Comparison of ENCODE assay signal across 21 mouse cellular contexts in genomic region chr4:55541221-55541620, GRCm38 (mm10). TPM values are rescaled to one million over a fixed set of nuclear protein-coding genes. Genes with fewer than 3 reads are reported as not detected.
DNase-seq lines count a peak whose midpoint lies in the region; ATAC-seq and TF ChIP-seq lines count a peak whose summit lies in the region.
"Had no signal": no experiment of that assay in that cellular context is flagged by ENCODE, and none has a peak within 500 bp of the region (broad histone marks: within the 10 kb centered on the region; RNA-seq: fewer than 3 reads in every experiment).

No protein-coding gene starts in this region.

- no peak overlapping the region for H3K4me2 ChIP-seq in heart, postnatal 0 days (ENCODE audit: low read depth, low read length)
- no peak overlapping the region for H3K4me2 ChIP-seq in kidney, embryonic 16.5 days (replicated peaks; ENCODE audit: low read depth, low read length)
- H3K4me2 ChIP-seq: embryonic facial prominence, embryonic 12.5 days; hindbrain, embryonic 13.5 days; kidney, embryonic 15.5 days; limb, embryonic 15.5 days; liver, embryonic 15.5 days; midbrain, embryonic 13.5 days; neural tube, embryonic 13.5 days had no signal

- no peak overlapping the region for H3K9ac ChIP-seq in heart, postnatal 0 days (replicated peaks; ENCODE audit: low read depth, low read length)
- H3K9ac ChIP-seq in kidney, embryonic 16.5 days (replicated peaks; ENCODE audit: low read length) = no peak overlapping the region
- H3K9ac ChIP-seq: embryonic facial prominence, embryonic 12.5 days; hindbrain, embryonic 13.5 days; kidney, embryonic 15.5 days; limb, embryonic 15.5 days; liver, embryonic 15.5 days; midbrain, embryonic 13.5 days; neural tube, embryonic 13.5 days had no signal

- TF ChIP-seq CTCF in heart, postnatal 0 days (IDR thresholded peaks at IDR 0.05; ENCODE audit: low read depth) = no peak

- TF ChIP-seq EP300 in heart, postnatal 0 days (IDR thresholded peaks at IDR 0.05; ENCODE audit: low read depth) = no peak

- 22% methylated on average over 4 of the region's 4 CpGs for WGBS in heart, postnatal 0 days
- 61% methylated on average over 4 of the region's 4 CpGs for WGBS in kidney, embryonic 16.5 days

- 0 out of 2 replicates have a peak, but pooled peaks cover 13% of the 10 kb centered on the region for H3K4me1 ChIP-seq in heart, postnatal 0 days (ENCODE audit: control insufficient read depth, insufficient read depth)
- no peaks in the 10 kb centered on the region for H3K4me1 ChIP-seq in kidney, embryonic 16.5 days (ENCODE audit: insufficient read depth, low read length)
- H3K4me1 ChIP-seq: embryonic facial prominence, embryonic 12.5 days; hindbrain, embryonic 13.5 days; kidney, embryonic 15.5 days; limb, embryonic 15.5 days; liver, embryonic 15.5 days; midbrain, embryonic 13.5 days; neural tube, embryonic 13.5 days had no signal

- 0 out of 2 replicates have a peak, but pooled peaks cover 6% of the 10 kb centered on the region for H3K27me3 ChIP-seq in heart, postnatal 0 days (ENCODE audit: control insufficient read depth, insufficient read depth, low read length)
- H3K27me3 ChIP-seq in kidney, embryonic 16.5 days (ENCODE audit: insufficient read depth, low read length) = no peaks in the 10 kb centered on the region
- H3K27me3 ChIP-seq: kidney, embryonic 15.5 days; limb, embryonic 15.5 days had no signal

- peak overlapping the region; percentile 7; the same call in 1 of the 2 replicates for H3K27ac ChIP-seq in heart, postnatal 0 days (ENCODE audit: low read depth)
- H3K27ac ChIP-seq in kidney, embryonic 16.5 days (ENCODE audit: low read length) = no peak overlapping the region
- H3K27ac ChIP-seq: embryonic facial prominence, embryonic 12.5 days; gastrocnemius, adult 2 months; hindbrain, embryonic 13.5 days; kidney, embryonic 15.5 days; limb, embryonic 15.5 days; liver, embryonic 15.5 days; midbrain, embryonic 13.5 days; neural tube, embryonic 13.5 days had no signal

- H3K36me3 ChIP-seq in heart, postnatal 0 days (replicated peaks; ENCODE audit: control insufficient read depth, insufficient read depth, low read length) = no peaks in the 10 kb centered on the region
- no peaks in the 10 kb centered on the region for H3K36me3 ChIP-seq in kidney, embryonic 16.5 days (ENCODE audit: insufficient read depth, low read length)
- H3K36me3 ChIP-seq: embryonic facial prominence, embryonic 12.5 days; G1E; hindbrain, embryonic 13.5 days; kidney, embryonic 15.5 days; limb, embryonic 15.5 days; liver, embryonic 15.5 days; midbrain, embryonic 13.5 days; neural tube, embryonic 13.5 days had no signal

- H3K9me3 ChIP-seq in heart, postnatal 0 days (replicated peaks; ENCODE audit: control insufficient read depth, low read length) = no peaks in the 10 kb centered on the region
- H3K9me3 ChIP-seq in kidney, embryonic 16.5 days (ENCODE audit: low read length) = no peaks in the 10 kb centered on the region
- H3K9me3 ChIP-seq: embryonic facial prominence, embryonic 12.5 days; hindbrain, embryonic 13.5 days; kidney, embryonic 15.5 days; limb, embryonic 15.5 days; liver, embryonic 15.5 days; midbrain, embryonic 13.5 days; neural tube, embryonic 13.5 days had no signal

- peak; percentile 67 for ATAC-seq in heart, postnatal 0 days (ENCODE audit: insufficient read depth, low read depth)
- no peak for ATAC-seq in kidney, embryonic 16.5 days (ENCODE audit: low FRiP score, low TSS enrichment)
- ATAC-seq: activated CD4-positive, CD25-positive, alpha-beta regulatory T cell, adult 4 months; inflammation-experienced regulatory T-cells, adult 6 months; midbrain, embryonic 13.5 days had no signal

- peak; percentile 22 to 35 for DNase-seq in heart, adult 18-20 months
- DNase-seq in heart, adult 8-10 months (ENCODE audit: low spot score) = no peak
- peak; percentile 31 for DNase-seq in adipocyte (ENCODE audit: low spot score)
- peak; percentile 41 for DNase-seq in heart, postnatal 0 days (ENCODE audit: low spot score)
- DNase-seq in lung, postnatal 10 days = peak; percentile 36
- no peak for DNase-seq in retina, postnatal 1 day
- DNase-seq in layer of hippocampus, adult 11-12 months (ENCODE audit: low spot score) = no peak
- DNase-seq: cerebellum, adult 9-11 months; gastrocnemius, adult 2 months; thymus, postnatal 36 days had no signal

- H3K4me3 ChIP-seq in heart, postnatal 0 days (ENCODE audit: low read depth, low read length) = no peak overlapping the region
- H3K4me3 ChIP-seq in kidney, embryonic 16.5 days (ENCODE audit: low read length) = no peak overlapping the region
- H3K4me3 ChIP-seq: embryonic facial prominence, embryonic 12.5 days; gastrocnemius, adult 2 months; hindbrain, embryonic 13.5 days; kidney, embryonic 15.5 days; limb, embryonic 15.5 days; liver, embryonic 15.5 days; midbrain, embryonic 13.5 days; neural tube, embryonic 13.5 days had no signal

RNA-seq across cellular contexts. Expression of gene Klf4, which starts 9.0 kb away (rescaled TPM):
- total RNA-seq in heart, adult 18-20 months (2021) = 10 to 100 TPM; 40.8 to 43.4 TPM
- total RNA-seq in heart, adult 8-10 months (2022) = 10 to 100 TPM; 21.7 to 39.9 (median 27.1) TPM
- 17.9 and 24.6 TPM in 2 replicates for total RNA-seq in heart, postnatal 0 days (2014; rRNA removed; ENCODE audit: low replicate concordance)
- 6.2 and 6.5 TPM in 2 replicates for polyA plus RNA-seq in heart, postnatal 0 days (2015; fragmentation: Nextera tagmentation; extraction: Ambion mirVana)
- 3.3 and 3.8 TPM in 2 replicates for polyA plus RNA-seq in kidney, embryonic 16.5 days (2015; fragmentation: Nextera tagmentation; extraction: Ambion mirVana)
- total RNA-seq: G1E had no signal

Comparison
In these comparisons a context has a peak if more than half of its experiments do, and no peak if none do; other contexts are left out.
1. DNase-seq: peak in heart, adult 18-20 months (2 of 2), adipocyte (single experiment), heart, postnatal 0 days (single experiment) and lung, postnatal 10 days (single experiment); none in heart, adult 8-10 months (single experiment), retina, postnatal 1 day (single experiment) and layer of hippocampus, adult 11-12 months (single experiment).